ENCODE assay signal across 10 mouse cellular contexts in the genomic region with DNA sequence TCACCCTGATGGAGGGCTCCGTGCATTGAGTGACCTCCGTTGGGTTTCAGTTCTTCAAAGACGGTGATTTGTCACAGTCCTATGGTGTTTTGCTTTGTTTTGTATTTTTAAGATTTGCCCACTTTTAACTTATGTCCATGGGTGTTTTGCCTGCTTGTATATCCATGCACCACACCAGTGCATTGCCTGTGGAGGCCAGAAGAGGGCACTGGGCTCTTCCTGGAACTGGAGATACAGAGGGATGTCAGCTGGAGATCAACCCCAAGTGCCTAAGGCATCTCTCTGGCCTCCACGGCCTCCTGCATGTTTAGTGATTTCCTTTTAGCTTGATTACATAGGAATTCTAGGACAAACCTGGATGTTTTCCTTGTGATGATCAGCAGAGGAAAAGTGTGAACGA. TPM values are rescaled to one million over a fixed set of nuclear protein-coding genes. Genes with fewer than 3 reads are reported as not detected.
DNase-seq lines count a peak whose midpoint lies in the region; ATAC-seq and TF ChIP-seq lines count a peak whose summit lies in the region.
"Had no signal": no experiment of that assay in that cellular context is flagged by ENCODE, and none has a peak within 500 bp of the region (broad histone marks: within the 10 kb centered on the region; RNA-seq: fewer than 3 reads in every experiment).

No protein-coding gene starts in this region.

- TF ChIP-seq CTCF in testis, adult 2 months (IDR thresholded peaks at IDR 0.05; ENCODE audit: control insufficient read depth, insufficient read depth, insufficient replicate concordance, low read depth, low read length), result peak; percentile 22; the same call in 1 of the 2 replicates
- peak; percentile 76 for TF ChIP-seq CTCF in stomach, postnatal 0 days (IDR thresholded peaks at IDR 0.05; ENCODE audit: low read depth)

- H3K4me1 ChIP-seq in testis, adult 2 months (ENCODE audit: control insufficient read depth, insufficient read depth, low read length), result no peaks in the 10 kb centered on the region; the same call in 1 of the 2 replicates
- H3K4me1 ChIP-seq in stomach, postnatal 0 days (replicated peaks; ENCODE audit: control insufficient read depth, insufficient read depth), result no peaks in the 10 kb centered on the region
- no peaks in the 10 kb centered on the region for H3K4me1 ChIP-seq in midbrain, embryonic 13.5 days (replicated peaks)
- H3K4me1 ChIP-seq: embryonic facial prominence, embryonic 12.5 days; heart, embryonic 10.5 days had no signal

- no peaks in the 10 kb centered on the region for H3K27me3 ChIP-seq in testis, adult 2 months (ENCODE audit: control insufficient read depth, insufficient read depth, low read length)
- H3K27me3 ChIP-seq in stomach, postnatal 0 days (ENCODE audit: control insufficient read depth, insufficient read depth, low read length), result no peaks in the 10 kb centered on the region
- H3K27me3 ChIP-seq in midbrain, embryonic 13.5 days, result no peaks in the 10 kb centered on the region
- H3K27me3 ChIP-seq: embryonic facial prominence, embryonic 12.5 days had no signal

- H3K9ac ChIP-seq in stomach, postnatal 0 days (ENCODE audit: low read length), result no peak overlapping the region
- no peak overlapping the region for H3K9ac ChIP-seq in midbrain, embryonic 13.5 days (replicated peaks)
- H3K9ac ChIP-seq: embryonic facial prominence, embryonic 12.5 days had no signal

- no peaks in the 10 kb centered on the region for H3K9me3 ChIP-seq in stomach, postnatal 0 days (ENCODE audit: control insufficient read depth, low read length)
- no peaks in the 10 kb centered on the region for H3K9me3 ChIP-seq in midbrain, embryonic 13.5 days
- H3K9me3 ChIP-seq: embryonic facial prominence, embryonic 12.5 days; heart, embryonic 10.5 days had no signal

- no peak for TF ChIP-seq POLR2A in testis, adult 2 months (IDR thresholded peaks at IDR 0.05; ENCODE audit: control insufficient read depth, low read depth, low read length)

- H3K4me3 ChIP-seq in testis, adult 2 months (ENCODE audit: control insufficient read depth, low read depth, low read length), result no peak overlapping the region
- no peak overlapping the region for H3K4me3 ChIP-seq in stomach, postnatal 0 days (ENCODE audit: low read depth, low read length)
- H3K4me3 ChIP-seq in midbrain, embryonic 13.5 days (replicated peaks), result no peak overlapping the region
- H3K4me3 ChIP-seq: embryonic facial prominence, embryonic 12.5 days; heart, embryonic 10.5 days had no signal

- ATAC-seq in frontal cortex, adult (ENCODE audit: low TSS enrichment), result peak; percentile 74
- ATAC-seq in stomach, postnatal 0 days (ENCODE audit: low FRiP score, low TSS enrichment), result no peak
- no peak for ATAC-seq in midbrain, embryonic 13.5 days

- no peak for TF ChIP-seq EP300 in stomach, postnatal 0 days (optimal IDR thresholded peaks at IDR 0.05)

- DNase-seq in frontal cortex, postnatal 36 days (ENCODE audit: low spot score in 2 of 2), result no peak
- DNase-seq in testis, postnatal 10 days (ENCODE audit: low spot score), result no peak
- DNase-seq in kidney, adult 9 months, result peak; percentile 39
- no peak for DNase-seq in stomach, postnatal 0 days (ENCODE audit: low spot score)
- no peak for DNase-seq in layer of hippocampus, adult 9-10 months (ENCODE audit: low spot score)

- no peak overlapping the region for H3K4me2 ChIP-seq in stomach, postnatal 0 days (replicated peaks; ENCODE audit: low read depth)
- H3K4me2 ChIP-seq in midbrain, embryonic 13.5 days (replicated peaks), result no peak overlapping the region
- H3K4me2 ChIP-seq: embryonic facial prominence, embryonic 12.5 days had no signal

- WGBS in stomach, postnatal 0 days, result 80% methylated on average over 5 of the region's 5 CpGs
- WGBS in midbrain, embryonic 13.5 days, result 80% methylated on average over 5 of the region's 5 CpGs

- no peak overlapping the region for H3K27ac ChIP-seq in testis, adult 2 months (ENCODE audit: control insufficient read depth, insufficient read depth, low read depth, low read length)
- no peak overlapping the region for H3K27ac ChIP-seq in stomach, postnatal 0 days (replicated peaks)
- H3K27ac ChIP-seq in midbrain, embryonic 13.5 days, result no peak overlapping the region
- H3K27ac ChIP-seq: embryonic facial prominence, embryonic 12.5 days; heart, embryonic 10.5 days had no signal

- no peaks in the 10 kb centered on the region for H3K36me3 ChIP-seq in testis, adult 2 months (ENCODE audit: control insufficient read depth, insufficient read depth, low read length)
- H3K36me3 ChIP-seq in stomach, postnatal 0 days (ENCODE audit: control insufficient read depth, insufficient read depth, low read length), result no peaks in the 10 kb centered on the region
- no peaks in the 10 kb centered on the region for H3K36me3 ChIP-seq in midbrain, embryonic 13.5 days
- H3K36me3 ChIP-seq: embryonic facial prominence, embryonic 12.5 days; heart, embryonic 10.5 days had no signal

RNA-seq across cellular contexts. Expression of a gene that starts 19.8 kb away (rescaled TPM):
- 37.8 and 40.7 TPM in 2 replicates for polyA plus RNA-seq in testis, adult 2 months (2012; rRNA removed)
- 11.5 and 12.4 TPM in 2 replicates for polyA plus RNA-seq in stomach, postnatal 0 days (2015; fragmentation: Nextera tagmentation; extraction: Ambion mirVana)
- polyA plus RNA-seq in midbrain, embryonic 13.5 days (2015; fragmentation: Nextera tagmentation; extraction: Ambion mirVana), result 10.6 and 11.7 TPM in 2 replicates

RNA-seq across cellular contexts. Expression of a gene that starts 43.6 kb away (rescaled TPM):
- polyA plus RNA-seq in testis, adult 2 months (2012; rRNA removed), result 0.43 and 0.64 TPM in 2 replicates
- polyA plus RNA-seq in stomach, postnatal 0 days (2015; fragmentation: Nextera tagmentation; extraction: Ambion mirVana), result 33.8 and 34.3 TPM in 2 replicates
- polyA plus RNA-seq in midbrain, embryonic 13.5 days (2015; fragmentation: Nextera tagmentation; extraction: Ambion mirVana), result 20.8 and 22.2 TPM in 2 replicates

Comparison
In these comparisons a context has a peak if more than half of its experiments do, and no peak if none do; other contexts are left out.
1. RNA of a gene that starts 43.6 kb away (polyA plus RNA-seq): 33.8 to 34.3 TPM in stomach, postnatal 0 days and 20.8 to 22.2 TPM in midbrain, embryonic 13.5 days; 0.43 to 0.64 TPM in testis, adult 2 months; every median in the first group is over 10 times any median in the second.